In the genomic region with DNA sequence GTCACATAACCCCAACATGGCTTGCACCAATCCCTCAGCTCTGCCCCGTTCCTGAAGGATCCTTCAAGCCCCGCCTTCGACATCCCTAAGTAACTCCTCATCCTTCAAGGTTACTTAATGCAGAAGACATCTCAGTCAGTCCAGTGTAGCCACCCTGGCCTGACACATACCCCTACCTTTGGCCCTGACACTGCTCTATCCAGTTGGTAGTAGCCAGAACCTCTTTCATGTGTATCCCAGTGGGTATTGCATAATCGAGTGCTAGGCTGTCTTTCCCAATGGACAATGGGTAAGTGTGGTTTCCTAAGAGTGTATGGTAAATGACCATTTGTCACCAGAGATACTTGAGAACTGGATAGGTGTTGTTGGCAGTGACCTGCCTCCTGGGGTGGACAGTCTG, we compare ENCODE assay signal across 25 mouse cellular contexts. TPM values are rescaled to one million over a fixed set of nuclear protein-coding genes. Genes with fewer than 3 reads are reported as not detected.
DNase-seq lines count a peak whose midpoint lies in the region; ATAC-seq and TF ChIP-seq lines count a peak whose summit lies in the region.
"Had no signal": no experiment of that assay in that cellular context is flagged by ENCODE, and none has a peak within 500 bp of the region (broad histone marks: within the 10 kb centered on the region; RNA-seq: fewer than 3 reads in every experiment).

No protein-coding gene starts in this region.

- no peaks in the 10 kb centered on the region for H3K9me3 ChIP-seq in heart, embryonic 15.5 days (replicated peaks)
- no peaks in the 10 kb centered on the region for H3K9me3 ChIP-seq in liver, embryonic 15.5 days (replicated peaks)
- H3K9me3 ChIP-seq: embryonic facial prominence, embryonic 13.5 days; forebrain, embryonic 13.5 days; heart, embryonic 13.5 days; hindbrain, embryonic 13.5 days had no signal

- H3K27ac ChIP-seq in heart, embryonic 15.5 days = no peak overlapping the region
- H3K27ac ChIP-seq in brown adipose tissue, adult 24 weeks (replicated peaks; ENCODE audit: low read depth, low read length) = peak overlapping the region; percentile 36
- H3K27ac ChIP-seq in liver, embryonic 15.5 days (replicated peaks) = no peak overlapping the region
- H3K27ac ChIP-seq: embryonic facial prominence, embryonic 13.5 days; forebrain, embryonic 13.5 days; heart, embryonic 13.5 days; hindbrain, embryonic 13.5 days; hindbrain, postnatal 0 days had no signal

- ATAC-seq in heart, embryonic 15.5 days (replicated peaks; ENCODE audit: insufficient number of reproducible peaks, insufficient read depth, low FRiP score, low read depth) = 0 out of 2 replicates have a peak, but pooled peaks have one; percentile 27
- ATAC-seq in liver, embryonic 15.5 days (ENCODE audit: insufficient read depth) = peak; percentile 43; the same call in 1 of the 2 replicates
- ATAC-seq: forebrain, embryonic 13.5 days; forebrain, postnatal 0 days; hindbrain, postnatal 0 days had no signal

- H3K4me3 ChIP-seq in heart, embryonic 15.5 days = no peak overlapping the region
- no peak overlapping the region for H3K4me3 ChIP-seq in C2C12 (ENCODE audit: insufficient read depth, poor library complexity, severe bottlenecking)
- H3K4me3 ChIP-seq in brown adipose tissue, adult 24 weeks (ENCODE audit: insufficient read depth, low read depth, low read length) = no peak overlapping the region
- H3K4me3 ChIP-seq in liver, embryonic 15.5 days (replicated peaks) = no peak overlapping the region
- H3K4me3 ChIP-seq: embryonic facial prominence, embryonic 13.5 days; forebrain, embryonic 13.5 days; heart, embryonic 13.5 days; hindbrain, embryonic 13.5 days had no signal

- H3K4me2 ChIP-seq in heart, embryonic 15.5 days = no peak overlapping the region
- no peak overlapping the region for H3K4me2 ChIP-seq in liver, embryonic 15.5 days
- H3K4me2 ChIP-seq: embryonic facial prominence, embryonic 13.5 days; forebrain, embryonic 13.5 days; heart, embryonic 13.5 days; hindbrain, embryonic 13.5 days had no signal

- TF ChIP-seq CTCF in C2C12 (IDR thresholded peaks at IDR 0.05; ENCODE audit: control insufficient read depth, insufficient read depth, insufficient read length) = no peak

- no peaks in the 10 kb centered on the region for H3K79me2 ChIP-seq in C2C12 (ENCODE audit: control insufficient read depth, insufficient read depth)

- DNase-seq in heart, postnatal 36 days = no peak
- DNase-seq in heart, adult 9 months (ENCODE audit: low spot score in 2 of 2) = no peak
- DNase-seq in thymus, postnatal 4 days = no peak
- DNase-seq: adrenal gland, postnatal 36 days; cerebellum, adult 18-20 months; cerebellum, adult 9-11 months; cerebellum, postnatal 36 days; forebrain, postnatal 0 days; gastrocnemius, postnatal 14 days; heart, postnatal 10 days had no signal

- H3K27me3 ChIP-seq in heart, embryonic 15.5 days = no peaks in the 10 kb centered on the region
- peaks cover 49% of the 10 kb centered on the region for H3K27me3 ChIP-seq in C2C12 (ENCODE audit: control insufficient read depth, insufficient read depth, insufficient read length)
- no peaks in the 10 kb centered on the region for H3K27me3 ChIP-seq in liver, embryonic 15.5 days
- H3K27me3 ChIP-seq: forebrain, embryonic 13.5 days; hindbrain, embryonic 13.5 days had no signal

- intact Hi-C loops in heart, postnatal 36 days (cut with DNase I) = no loop called here

- no peaks in the 10 kb centered on the region for H3K79me3 ChIP-seq in C2C12 (ENCODE audit: low read depth)

- no peak overlapping the region for H3ac ChIP-seq in C2C12 (ENCODE audit: control insufficient read depth, insufficient read length, low read depth)

- peaks cover 3% of the 10 kb centered on the region; the same call in 1 of the 2 replicates for H3K4me1 ChIP-seq in heart, embryonic 15.5 days (replicated peaks)
- H3K4me1 ChIP-seq in brown adipose tissue, adult 24 weeks (ENCODE audit: control insufficient read depth, insufficient read depth, insufficient read length, low read length) = peaks cover 4% of the 10 kb centered on the region
- 0 out of 2 replicates have a peak, but pooled peaks cover 4% of the 10 kb centered on the region for H3K4me1 ChIP-seq in liver, embryonic 15.5 days (replicated peaks)
- H3K4me1 ChIP-seq: embryonic facial prominence, embryonic 13.5 days; forebrain, embryonic 13.5 days; hindbrain, embryonic 13.5 days had no signal

- WGBS in heart, embryonic 15.5 days = 79% methylated on average over 4 of the region's 4 CpGs
- 62% methylated on average over 4 of the region's 4 CpGs for WGBS in liver, embryonic 15.5 days (ENCODE audit: insufficient replicate concordance)

- no peak overlapping the region for H3K9ac ChIP-seq in heart, embryonic 15.5 days
- H3K9ac ChIP-seq in liver, embryonic 15.5 days = no peak overlapping the region
- H3K9ac ChIP-seq: embryonic facial prominence, embryonic 13.5 days; forebrain, embryonic 13.5 days; forebrain, postnatal 0 days; heart, embryonic 13.5 days; hindbrain, embryonic 13.5 days had no signal

- H3K36me3 ChIP-seq in heart, embryonic 15.5 days = no peaks in the 10 kb centered on the region
- H3K36me3 ChIP-seq in C2C12 (ENCODE audit: control insufficient read depth, insufficient read depth) = no peaks in the 10 kb centered on the region
- no peaks in the 10 kb centered on the region for H3K36me3 ChIP-seq in liver, embryonic 15.5 days (replicated peaks)
- H3K36me3 ChIP-seq: embryonic facial prominence, embryonic 13.5 days; heart, embryonic 13.5 days; hindbrain, embryonic 13.5 days had no signal

TF ChIP-seq in C2C12, 6 proteins besides CTCF, POLR2A, EP300 and RAD21:
- no peak for TF ChIP-seq MYOG (IDR thresholded peaks at IDR 0.05; ENCODE audit: control insufficient read depth, extremely low read depth, insufficient read length)
- TF ChIP-seq CEBPB (IDR thresholded peaks at IDR 0.05; ENCODE audit: low read depth) = peak; percentile 37

RNA-seq across cellular contexts. Expression of gene Slc36a2, which starts 6.0 kb away (rescaled TPM):
- polyA plus RNA-seq in heart, embryonic 15.5 days (2015; fragmentation: Nextera tagmentation; extraction: Ambion mirVana) = 4.1 and 6.2 TPM in 2 replicates
- total RNA-seq in heart, postnatal 36 days (2021) = 10 to 100 TPM; 14.3 to 14.8 TPM
- polyA plus RNA-seq in C2C12 (2012; fragmentation: generic; extraction: Trizol) = not detected
- polyA plus RNA-seq in brown adipose tissue, adult 24 weeks (2012; ENCODE audit: insufficient read depth, insufficient read length, missing spikeins) = 279 and 401 TPM in 2 replicates
- polyA plus RNA-seq in liver, embryonic 15.5 days (2015; fragmentation: Nextera tagmentation; extraction: Ambion mirVana) = 27.3 and 33.2 TPM in 2 replicates
- total RNA-seq: hematopoietic stem cell, adult 5-6 weeks had no signal

RNA-seq across cellular contexts. Expression of gene Slc36a1, which starts 25.3 kb away (rescaled TPM):
- polyA plus RNA-seq in heart, embryonic 15.5 days (2015; fragmentation: Nextera tagmentation; extraction: Ambion mirVana) = 1.1 and 2.8 TPM in 2 replicates
- total RNA-seq in heart, postnatal 36 days (2021) = 10 to 100 TPM in 1 of 2 experiments, 1 to 10 TPM in 1; 9.4 to 10.5 TPM
- 4.5 TPM for polyA plus RNA-seq in C2C12 (2012; fragmentation: generic; extraction: Trizol)
- 3.4 and 5.3 TPM in 2 replicates for polyA plus RNA-seq in brown adipose tissue, adult 24 weeks (2012; ENCODE audit: insufficient read depth, insufficient read length, missing spikeins)
- 1.8 and 2.6 TPM in 2 replicates for polyA plus RNA-seq in liver, embryonic 15.5 days (2015; fragmentation: Nextera tagmentation; extraction: Ambion mirVana)

RNA-seq across cellular contexts. Expression of gene Slc36a3, which starts 27.3 kb away (rescaled TPM):
- not detected in 2 replicates for polyA plus RNA-seq in heart, embryonic 15.5 days (2015; fragmentation: Nextera tagmentation; extraction: Ambion mirVana)
- total RNA-seq in heart, postnatal 36 days (2021) = not detected
- 0.01 TPM for polyA plus RNA-seq in C2C12 (2012; fragmentation: generic; extraction: Trizol)
- not detected in 2 replicates for polyA plus RNA-seq in brown adipose tissue, adult 24 weeks (2012; ENCODE audit: insufficient read depth, insufficient read length, missing spikeins)
- not detected in 2 replicates for polyA plus RNA-seq in liver, embryonic 15.5 days (2015; fragmentation: Nextera tagmentation; extraction: Ambion mirVana)
- total RNA-seq: adrenal gland, postnatal 36 days; ES-E14; forebrain, postnatal 0 days; gastrocnemius, adult 18-20 months; gastrocnemius, postnatal 14 days; heart, adult 8-10 months; heart, postnatal 10 days; hematopoietic stem cell, adult 5-6 weeks; hindbrain, postnatal 0 days had no signal
- polyA plus RNA-seq: brain, embryonic 14.5 days; embryonic facial prominence, embryonic 13.5 days; forebrain, embryonic 13.5 days; forebrain, postnatal 0 days; heart, embryonic 13.5 days; hindbrain, embryonic 13.5 days; hindbrain, postnatal 0 days; intestine, embryonic 14.5 days had no signal
